Mouse (Mus musculus) CH12.LX (cell line): Measurements from ENCODE around the gene Dnajc7.

Experiments used
- CTCF ChIP-seq, 2 experiments: IDR thresholded peaks in 1 of 2; conservative IDR thresholded peaks in 1 of 2; 2 replicates each; pipeline ENCODE4 v1.5.1; 2011 to 2012; ENCODE audit warnings: low read depth in 2 of 2, low read length in 2 of 2, improper control_type of control experiment in 1 of 2, inconsistent platforms in 1 of 2, mild to moderate bottlenecking in 1 of 2, moderate library complexity in 1 of 2
- EP300 ChIP-seq: IDR thresholded peaks from 2 replicates; pipeline ENCODE4 v1.6.1; 2011; ENCODE audit warnings: low read length, improper control_type of control experiment
- NELFE ChIP-seq: IDR thresholded peaks from 2 replicates; pipeline ENCODE4 v1.6.1; 2011; ENCODE audit warnings: low read depth, low read length, improper control_type of control experiment
- POLR2A ChIP-seq: IDR thresholded peaks from 2 replicates; pipeline ENCODE4 v1.6.1; 2011; ENCODE audit warnings: low read depth, mild to moderate bottlenecking, improper control_type of control experiment, low read length
- POLR2AphosphoS2 ChIP-seq: IDR thresholded peaks from 2 replicates; pipeline ENCODE4 v1.6.1; 2011; ENCODE audit warnings: low read depth, low read length, improper control_type of control experiment
- RAD21 ChIP-seq: IDR thresholded peaks from 2 replicates; pipeline ENCODE4 v1.6.1; 2011; ENCODE audit warnings: low read depth, mild to moderate bottlenecking, low read length, improper control_type of control experiment, moderate library complexity
- SMC3 ChIP-seq: IDR thresholded peaks from 2 replicates; pipeline ENCODE4 v1.6.1; 2011; ENCODE audit warnings: low read depth, low read length, improper control_type of control experiment
- TCF12 ChIP-seq: IDR thresholded peaks from 2 replicates; pipeline ENCODE4 v1.6.1; 2014; ENCODE audit warnings: low read depth, mild to moderate bottlenecking, inconsistent platforms, low read length, improper control_type of control experiment
- UBTF ChIP-seq: IDR thresholded peaks from 2 replicates; pipeline ENCODE4 v1.6.1; 2012; ENCODE audit warnings: low read depth, mild to moderate bottlenecking, inconsistent platforms, low read length, improper control_type of control experiment, moderate library complexity
- USF1 ChIP-seq: IDR thresholded peaks from 2 replicates; pipeline ENCODE4 v1.6.1; 2014; ENCODE audit warnings: low read depth, mild to moderate bottlenecking, inconsistent platforms, low read length, improper control_type of control experiment
- ZC3H11A ChIP-seq: IDR thresholded peaks from 2 replicates; pipeline ENCODE4 v1.6.1; 2012; ENCODE audit warnings: low read depth, mild to moderate bottlenecking, inconsistent platforms, low read length, improper control_type of control experiment
- ZKSCAN1 ChIP-seq: IDR thresholded peaks from 2 replicates; pipeline ENCODE4 v1.6.1; 2012; ENCODE audit warnings: low read depth, inconsistent platforms, low read length, improper control_type of control experiment, borderline replicate concordance
- ZMIZ1 ChIP-seq: IDR thresholded peaks from 2 replicates; pipeline ENCODE4 v1.6.1; 2012; ENCODE audit warnings: low read depth, mild to moderate bottlenecking, inconsistent platforms, low read length, improper control_type of control experiment
- ZNF384 ChIP-seq: IDR thresholded peaks from 2 replicates; pipeline ENCODE4 v1.6.1; 2012; ENCODE audit warnings: low read depth, low read length, improper control_type of control experiment, inconsistent platforms

DNA sequence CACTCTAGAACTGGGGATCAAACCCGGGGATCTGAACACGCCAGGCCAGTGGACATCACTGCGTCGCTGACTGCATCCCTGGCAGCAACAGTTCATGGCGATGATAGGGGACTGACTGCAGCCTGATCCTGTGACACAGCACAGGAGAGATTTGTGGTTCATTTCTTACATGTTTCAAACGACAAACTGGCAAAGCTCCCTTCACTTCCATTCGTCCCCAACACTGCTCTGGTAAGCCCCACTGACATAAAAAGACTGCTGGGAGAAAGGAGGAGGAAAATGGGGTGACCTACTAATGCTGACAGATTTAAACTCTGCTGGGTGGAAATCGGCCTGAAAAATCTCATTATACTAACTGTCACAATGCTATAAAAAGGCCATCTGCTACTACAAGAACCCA is 16.2 kb downstream of the Dnajc7 start:
- no peak for TF ChIP-seq TCF12
- TF ChIP-seq SMC3: no peak
- TF ChIP-seq CTCF (conservative IDR thresholded peaks at IDR 0.05 in 1 of 2, IDR thresholded peaks at IDR 0.05 in 1 of 2; ENCODE audit: low read depth in 2 of 2, low read length in 2 of 2): no peak
- no peak for TF ChIP-seq POLR2AphosphoS2
- no peak for TF ChIP-seq ZMIZ1
- no peak for TF ChIP-seq UBTF
- no peak for TF ChIP-seq POLR2A
- TF ChIP-seq NELFE: no peak
- no peak for TF ChIP-seq USF1
- TF ChIP-seq ZNF384: no peak
- TF ChIP-seq ZKSCAN1: no peak
- no peak for TF ChIP-seq RAD21
- no peak for TF ChIP-seq ZC3H11A
- TF ChIP-seq EP300: no peak
